Mouse (Mus musculus) neural tube, embryonic 10.5 days (tissue): ENCODE measurements around the gene Phactr2.
A peak's percentile ranks its signal among the peaks of the same experiment; 100 is the strongest.

Experiments
- DNase-seq: peaks from one replicate; pipeline ENCODE4 v3.0.0-alpha.2; 2017; ENCODE audit warnings: low spot score; ENCODE audit errors: extremely low spot score

Phactr2 gene

GRCm38 (mm10) chr10:13401971-13402370 lies 72.2 kb downstream of the Phactr2 start:
- DNase-seq = no peak

- DNase-seq = no peak
These were observed 78.5 kb downstream of the Phactr2 start for GRCm38 (mm10) chr10:13395753-13396152.

GRCm38 (mm10) chr10:13394000-13394399 lies 80.2 kb downstream of the Phactr2 start:
- no peak for DNase-seq

- peak; percentile 44 for DNase-seq
These were observed 85.9 kb downstream of the Phactr2 start for GRCm38 (mm10) chr10:13388116-13388922.

- no peak for DNase-seq
These were observed 89.3 kb downstream of the Phactr2 start for GRCm38 (mm10) chr10:13384866-13385265.

- no peak for DNase-seq
These were observed 96.3 kb downstream of the Phactr2 start for GRCm38 (mm10) chr10:13377895-13378294.

GRCm38 (mm10) chr10:13376428-13377260 lies 97.6 kb downstream of the Phactr2 start:
- no peak for DNase-seq

GRCm38 (mm10) chr10:13375820-13376219 lies 98.4 kb downstream of the Phactr2 start:
- DNase-seq = no peak

GRCm38 (mm10) chr10:13369581-13370375 lies 104.4 kb downstream of the Phactr2 start:
- DNase-seq = no peak

GRCm38 (mm10) chr10:13364286-13364580 lies 110.0 kb downstream of the Phactr2 start:
- DNase-seq = no peak

GRCm38 (mm10) chr10:13363499-13364285 lies 110.5 kb downstream of the Phactr2 start:
- DNase-seq = no peak

GRCm38 (mm10) chr10:13360913-13361312 lies 113.3 kb downstream of the Phactr2 start:
- DNase-seq = no peak

- DNase-seq = no peak
These were observed 114.4 kb downstream of the Phactr2 start for GRCm38 (mm10) chr10:13359846-13360245.

- DNase-seq = no peak
These were observed 115.5 kb downstream of the Phactr2 start for GRCm38 (mm10) chr10:13358679-13359078.

GRCm38 (mm10) chr10:13346609-13347290 lies 127.5 kb downstream of the Phactr2 start:
- no peak for DNase-seq

- no peak for DNase-seq
These were observed 133.6 kb downstream of the Phactr2 start for GRCm38 (mm10) chr10:13340583-13340982.

- no peak for DNase-seq
These were observed 137.2 kb downstream of the Phactr2 start for GRCm38 (mm10) chr10:13336964-13337363.

- DNase-seq = no peak
These were observed 138.4 kb downstream of the Phactr2 start for GRCm38 (mm10) chr10:13335814-13336213.

GRCm38 (mm10) chr10:13335347-13335746 lies 138.9 kb downstream of the Phactr2 start:
- no peak for DNase-seq

- no peak for DNase-seq
These were observed 140.4 kb downstream of the Phactr2 start for GRCm38 (mm10) chr10:13333781-13334180.
